Mouse (Mus musculus) cerebellum, postnatal 25 days (tissue): ENCODE data around the gene Appl1.

Source experiments
- DNase-seq, 2 experiments: peaks; one replicate each; pipeline ENCODE4 v3.0.0; 2021; ENCODE audit warnings: mixed read lengths in 2 of 2

Gene Appl1

GRCm38 (mm10) chr14:26971106-26971789 is at the start of gene Appl1:
Gene Appl1, minus strand, starts transcription at chr14:26971232.
- no peak for DNase-seq

DNA sequence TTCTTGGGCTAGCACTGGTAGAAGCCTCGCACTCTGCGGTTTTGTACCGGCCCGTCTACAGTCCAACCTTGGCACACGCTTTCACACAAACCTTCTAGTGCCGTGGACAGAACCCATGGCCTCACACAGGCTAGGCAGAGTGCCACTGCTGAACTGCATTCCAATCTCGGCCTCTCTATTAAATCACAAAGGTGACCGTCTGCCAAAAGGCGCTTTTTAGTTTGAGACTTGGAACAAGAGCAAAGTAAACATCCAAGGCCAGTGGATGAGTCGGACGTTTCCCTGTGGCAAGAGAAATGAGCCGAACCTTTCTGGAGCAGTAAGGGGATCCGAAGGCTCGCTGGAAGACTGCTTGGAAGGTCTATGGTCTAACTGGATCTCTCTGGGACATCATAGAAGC is 48.8 kb upstream of the Appl1 start:
- no peak for DNase-seq

- no peak for DNase-seq
Observed at GRCm38 (mm10) chr14:27017936-27018335, 46.9 kb upstream of the Appl1 start.

- DNase-seq = no peak
Observed at GRCm38 (mm10) chr14:27013658-27014057, 42.6 kb upstream of the Appl1 start.

DNA sequence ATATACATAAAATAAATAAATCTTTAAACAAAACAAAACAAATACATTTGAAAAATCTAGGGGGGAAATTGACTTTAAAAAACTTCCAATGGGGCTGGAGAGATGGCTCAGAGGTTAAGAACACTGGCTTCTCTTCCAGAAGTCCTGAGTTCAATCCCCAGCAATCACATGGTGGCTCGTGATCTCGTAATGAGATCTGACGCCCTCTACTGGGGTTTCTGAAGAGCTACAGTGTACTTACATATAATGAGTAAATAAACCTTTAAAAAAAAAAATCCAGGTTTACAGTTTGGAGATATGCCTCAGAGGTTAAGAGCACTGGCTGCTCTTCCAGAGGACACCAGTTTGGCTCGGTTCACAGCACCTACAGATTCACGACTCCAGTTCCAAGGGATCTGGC is 40.5 kb upstream of the Appl1 start:
- no peak for DNase-seq

DNA sequence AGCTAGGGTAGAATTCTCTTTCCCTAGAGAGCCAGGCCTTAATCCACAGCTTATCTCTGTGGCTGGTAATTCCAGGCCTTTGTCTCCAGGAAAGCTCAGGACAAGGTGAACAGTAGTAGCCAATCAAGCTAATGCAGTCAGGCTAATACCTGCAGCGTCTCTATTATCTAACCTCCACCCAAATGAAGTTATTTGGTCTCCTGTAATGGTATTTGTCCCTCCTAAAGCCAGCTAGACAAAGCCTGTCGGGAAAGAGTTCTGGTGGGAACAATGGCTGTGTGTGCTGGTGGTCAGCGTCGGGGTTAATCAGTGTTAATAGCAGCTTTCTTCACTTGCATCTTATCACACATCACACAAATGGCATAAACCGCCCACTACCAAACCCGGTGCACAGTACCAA is 34.9 kb upstream of the Appl1 start:
- DNase-seq = no peak

- DNase-seq = no peak
Observed at GRCm38 (mm10) chr14:27004906-27005305, 33.9 kb upstream of the Appl1 start.

- no peak for DNase-seq
Observed at GRCm38 (mm10) chr14:27000386-27000785, 29.4 kb upstream of the Appl1 start.

DNA sequence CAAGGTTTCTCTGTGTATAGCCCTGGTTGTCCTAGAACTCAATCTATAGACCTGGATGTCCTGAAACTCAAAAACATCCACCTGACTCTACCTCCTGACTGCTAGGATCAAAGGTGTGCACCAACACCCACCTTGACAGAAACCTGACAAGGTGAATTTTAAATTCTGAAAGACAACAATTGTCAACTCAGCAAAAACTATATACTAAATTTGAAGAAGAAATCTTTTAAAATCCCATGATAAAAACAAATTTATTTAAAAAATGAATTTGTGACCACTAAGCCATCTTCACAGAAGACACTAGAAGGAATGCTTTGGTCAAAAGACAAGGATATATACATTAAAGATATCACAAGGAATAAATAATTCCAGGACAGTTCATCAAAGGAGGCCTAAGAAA is 25.2 kb upstream of the Appl1 start:
- DNase-seq = no peak

GRCm38 (mm10) chr14:26994211-26994741 is 23.2 kb upstream of the Appl1 start, which contains the start of gene Hesx1:
Gene Hesx1, plus strand, starts transcription at chr14:26994416.
- DNase-seq = peak; percentile 18 to 36

GRCm38 (mm10) chr14:26993427-26993826 is 22.4 kb upstream of the Appl1 start:
- no peak for DNase-seq

DNA sequence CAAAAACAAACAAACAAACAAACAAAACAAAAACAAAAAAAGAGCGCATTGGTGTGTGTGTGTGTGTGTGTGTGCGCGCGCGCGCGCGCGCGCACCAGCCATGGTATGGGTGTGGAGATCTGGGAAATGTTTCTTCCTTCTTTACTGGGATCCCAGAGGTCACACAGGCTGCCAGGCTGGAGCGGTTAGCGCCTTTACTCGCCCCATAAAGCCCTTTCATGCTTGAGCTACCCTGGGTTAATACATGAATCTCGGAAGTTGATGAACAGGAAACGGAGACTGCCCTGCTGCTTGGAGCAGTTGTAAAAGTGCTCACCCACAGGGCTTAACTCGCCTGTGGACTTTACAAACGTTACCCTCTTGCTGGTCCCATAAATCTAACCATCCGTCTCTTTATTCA is 20.6 kb upstream of the Appl1 start:
- DNase-seq = no peak

DNA sequence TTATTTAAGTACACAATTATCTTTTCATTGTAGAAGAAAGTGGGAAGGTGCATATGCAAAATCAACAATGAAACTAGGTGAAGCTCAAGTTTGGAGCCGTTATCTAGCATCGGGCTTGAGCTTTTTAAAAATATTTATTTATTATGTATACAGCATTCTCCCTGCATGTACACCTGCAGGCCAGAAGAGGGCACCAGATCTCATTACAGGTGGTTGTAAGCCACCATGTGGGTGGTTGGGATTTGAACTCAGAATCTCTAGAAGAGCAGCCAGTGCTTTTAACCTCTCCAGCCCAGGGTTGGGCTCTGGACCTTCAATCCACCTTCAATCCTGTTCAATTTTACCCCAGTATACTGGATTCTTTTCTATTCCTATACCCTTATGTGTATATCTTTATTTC is 17.7 kb upstream of the Appl1 start:
- DNase-seq = peak in 1 of 2 experiments; percentile 14

- DNase-seq = no peak
Observed at GRCm38 (mm10) chr14:26982150-26982530, 11.1 kb upstream of the Appl1 start.

DNA sequence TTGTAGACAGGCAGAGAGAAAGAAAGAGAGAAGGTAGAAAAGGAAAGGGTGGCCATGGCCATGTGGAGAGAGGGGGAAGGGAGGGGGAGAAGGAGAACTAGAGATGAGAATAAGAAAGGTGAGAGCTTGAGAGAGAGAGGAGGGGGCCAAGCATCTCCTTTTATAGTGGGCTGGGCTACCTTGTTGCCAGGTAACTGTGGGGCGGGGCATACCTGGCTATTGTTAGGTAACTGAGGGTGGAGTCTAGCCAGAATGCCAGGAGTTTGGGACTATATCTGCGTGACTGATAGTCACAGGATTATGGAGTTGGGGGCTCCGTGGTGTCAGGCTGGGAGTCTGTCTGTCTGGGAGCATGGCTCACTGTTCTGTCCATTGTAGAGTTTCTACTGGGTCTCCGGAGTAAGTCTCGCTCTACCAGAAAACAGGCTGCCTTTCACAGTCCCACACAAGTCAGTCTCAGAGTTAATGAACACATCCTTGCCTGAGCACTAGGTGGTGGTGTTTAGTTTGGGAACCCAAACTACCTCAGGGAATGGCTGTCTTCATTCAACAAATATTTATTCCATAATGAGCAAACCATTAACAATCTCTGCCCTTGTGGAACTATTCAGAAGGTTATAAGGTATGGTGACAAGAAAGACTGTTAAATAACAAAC is 10.6 kb upstream of the Appl1 start:
- no peak for DNase-seq

DNA sequence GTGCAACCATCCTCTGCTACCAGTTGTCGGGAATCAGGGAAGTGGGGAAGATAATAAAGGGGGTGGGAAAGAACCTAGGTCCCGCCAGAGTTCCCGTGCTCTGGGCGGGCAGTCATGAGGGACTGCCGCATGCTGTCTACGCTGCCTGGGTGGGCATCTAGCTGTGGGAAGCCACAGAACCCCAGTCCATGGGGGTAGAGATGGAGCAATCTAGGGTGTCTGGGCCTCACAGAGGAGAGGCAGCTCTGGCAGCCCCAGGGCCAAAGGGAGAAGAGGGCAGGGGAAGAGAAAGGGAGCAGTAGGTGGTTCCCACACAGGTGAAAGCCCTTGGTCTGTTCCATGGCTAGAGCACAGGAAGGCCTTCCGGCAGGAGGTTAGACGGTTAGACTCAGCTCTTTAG is 10.0 kb upstream of the Appl1 start:
- no peak for DNase-seq

DNA sequence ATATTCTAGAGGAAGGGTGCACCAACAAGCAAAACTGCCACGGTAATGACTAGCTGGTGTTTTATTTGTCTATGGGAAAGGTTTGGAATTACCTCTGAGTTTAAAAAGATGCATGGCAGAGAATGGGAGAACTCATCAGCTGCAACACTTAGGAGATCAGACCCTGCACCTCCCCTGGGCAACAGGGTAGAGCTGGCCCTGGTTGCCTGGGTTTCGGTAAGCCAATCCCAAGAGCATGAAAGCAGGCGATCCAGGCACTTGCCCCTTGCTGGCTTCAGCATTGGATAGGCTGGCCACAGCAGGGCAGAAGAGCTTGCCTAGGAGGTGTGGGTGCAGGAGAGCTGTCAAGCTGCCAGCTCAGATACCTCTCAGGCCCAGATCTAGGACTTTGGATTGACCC is 8.8 kb upstream of the Appl1 start:
- no peak for DNase-seq

GRCm38 (mm10) chr14:26977500-26977899 is 6.5 kb upstream of the Appl1 start:
- no peak for DNase-seq

DNA sequence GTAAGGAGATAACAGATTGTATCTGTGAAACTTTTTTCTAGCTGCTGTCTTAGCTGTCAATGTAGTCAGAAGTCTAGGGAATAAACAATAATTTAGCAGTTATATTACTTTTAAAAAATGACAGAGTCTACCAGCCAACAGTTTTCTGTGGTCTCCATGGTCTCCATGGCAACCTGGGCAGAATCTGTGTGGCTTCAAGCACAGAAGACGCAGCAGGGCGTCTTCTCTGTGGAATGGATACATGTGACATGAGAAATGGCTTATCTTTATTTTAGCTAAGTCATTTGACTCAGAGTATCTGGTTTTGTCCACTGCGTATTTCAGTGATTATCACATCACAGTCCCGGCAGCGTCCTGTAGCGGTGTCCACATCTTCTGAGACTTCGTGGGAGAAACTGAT is 5.2 kb upstream of the Appl1 start:
- no peak for DNase-seq

DNA sequence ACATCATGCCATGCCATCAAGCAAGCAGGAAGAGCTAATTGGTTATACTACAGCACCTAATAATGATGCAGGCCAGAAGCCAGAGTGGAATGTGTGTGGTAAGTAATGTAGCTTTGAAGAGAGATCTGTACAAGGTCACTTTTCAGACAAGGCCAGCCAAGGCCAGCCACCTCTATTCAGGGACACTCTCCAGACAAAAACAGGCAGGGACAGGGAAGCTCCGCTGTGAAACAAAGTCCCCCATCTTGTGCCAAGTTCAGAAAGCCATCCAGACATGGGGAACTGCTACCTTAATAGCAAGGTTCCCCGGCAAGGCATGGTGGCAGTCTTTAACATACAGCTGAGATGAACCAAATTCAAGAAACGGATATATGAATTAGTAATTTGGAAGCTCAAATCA is 4.5 kb upstream of the Appl1 start:
- no peak for DNase-seq

GRCm38 (mm10) chr14:26973089-26973488 is 2.1 kb upstream of the Appl1 start:
- no peak for DNase-seq

DNA sequence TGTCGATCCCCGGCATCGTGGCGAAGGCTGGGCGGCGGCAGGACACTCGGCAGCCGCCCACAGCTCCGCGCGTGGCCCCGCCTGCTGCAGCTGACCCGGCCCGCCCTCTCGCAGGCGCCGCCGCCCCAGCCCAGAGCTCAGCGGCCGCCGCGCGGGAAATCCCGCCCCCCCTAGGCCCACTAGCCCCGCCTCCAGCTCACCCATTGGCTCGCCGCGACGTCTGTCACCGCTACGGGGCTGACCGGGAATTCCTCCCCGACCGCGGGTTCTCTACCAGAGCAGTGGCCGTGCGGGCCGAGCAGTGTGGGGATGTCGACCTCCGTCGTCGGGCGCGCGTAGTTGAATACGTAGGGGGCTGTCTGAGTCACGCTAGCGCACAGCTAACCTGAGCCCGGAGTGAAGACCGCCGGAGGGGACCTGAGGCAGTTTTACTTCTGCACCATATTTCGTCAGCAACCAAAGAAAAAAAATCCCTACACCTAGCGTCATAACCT is 546 bp downstream of the Appl1 start:
- peak; percentile 99 to 100 for DNase-seq

GRCm38 (mm10) chr14:26969856-26970407 is 1.1 kb downstream of the Appl1 start:
- DNase-seq = peak; percentile 82

DNA sequence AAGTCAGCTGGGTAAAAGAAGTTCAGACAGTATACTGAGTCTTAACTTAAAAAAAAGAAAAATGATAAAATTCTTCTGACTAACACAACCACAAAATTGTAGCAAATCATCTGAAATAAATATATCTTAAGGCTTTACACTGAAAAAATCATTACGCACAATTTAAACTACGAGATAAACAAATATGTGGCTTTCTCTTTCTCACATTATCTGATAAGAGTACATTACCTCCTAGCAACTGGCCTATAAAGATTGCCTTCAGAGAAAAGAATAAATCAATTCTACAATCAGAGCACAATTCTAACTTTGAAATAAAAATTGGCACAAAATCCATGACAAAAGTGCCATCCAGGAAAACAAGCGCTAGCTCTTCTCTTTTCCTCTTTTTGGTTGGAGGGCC is 1.9 kb downstream of the Appl1 start:
- no peak for DNase-seq
